Mouse (Mus musculus): ENCODE results near the gene Bola3. TPM values are rescaled to one million over a fixed set of nuclear protein-coding genes. Genes with fewer than 3 reads are reported as not detected.
"Not testable (repeated sequence)": the region's sequence is repeated elsewhere in the genome, so short reads cannot be mapped to it uniquely, and the experiment has no call there.

Gene Bola3
- total RNA-seq, 2 experiments from 2014 or later = 35.5 to 36.3 TPM

GRCm38 (mm10) chr6:83345285-83345684, 3.7 kb upstream of the Bola3 start:
- not testable (repeated sequence) for DNase-seq (ENCODE audit: low spot score in 2 of 2)

GRCm38 (mm10) chr6:83347916-83348315, 1.0 kb upstream of the Bola3 start:
- no peak for DNase-seq (ENCODE audit: low spot score in 2 of 2)

- DNase-seq (ENCODE audit: low spot score in 2 of 2) = peak; percentile 88 to 92
Measured at GRCm38 (mm10) chr6:83349274-83349958, 469 bp downstream of the Bola3 start.

GRCm38 (mm10) chr6:83350172-83350571, 1.2 kb downstream of the Bola3 start:
- no peak for DNase-seq (ENCODE audit: low spot score in 2 of 2)

- DNase-seq (ENCODE audit: low spot score in 2 of 2) = no peak
Measured at GRCm38 (mm10) chr6:83350851-83351405, 2.0 kb downstream of the Bola3 start.

GRCm38 (mm10) chr6:83351490-83352160, 2.7 kb downstream of the Bola3 start:
- no peak for DNase-seq (ENCODE audit: low spot score in 2 of 2)

- no peak for DNase-seq (ENCODE audit: low spot score in 2 of 2)
Measured at GRCm38 (mm10) chr6:83352666-83353410, 3.9 kb downstream of the Bola3 start.

- DNase-seq (ENCODE audit: low spot score in 2 of 2) = no peak
Measured at GRCm38 (mm10) chr6:83354856-83355781, 6.2 kb downstream of the Bola3 start.

GRCm38 (mm10) chr6:83356569-83357138, 7.7 kb downstream of the Bola3 start:
- peak; percentile 92 for DNase-seq (ENCODE audit: low spot score in 2 of 2)

- no peak for DNase-seq (ENCODE audit: low spot score in 2 of 2)
Measured at GRCm38 (mm10) chr6:83357436-83357835, 8.5 kb downstream of the Bola3 start.

GRCm38 (mm10) chr6:83361523-83362248, 12.7 kb downstream of the Bola3 start:
- DNase-seq (ENCODE audit: low spot score in 2 of 2) = no peak

- DNase-seq (ENCODE audit: low spot score in 2 of 2) = no peak
Measured at GRCm38 (mm10) chr6:83363075-83363474, 14.1 kb downstream of the Bola3 start.

- DNase-seq (ENCODE audit: low spot score in 2 of 2) = no peak
Measured at GRCm38 (mm10) chr6:83370316-83370965, 21.5 kb downstream of the Bola3 start.

GRCm38 (mm10) chr6:83371350-83371749, 22.4 kb downstream of the Bola3 start:
- no peak for DNase-seq (ENCODE audit: low spot score in 2 of 2)

GRCm38 (mm10) chr6:83373704-83374300, 24.9 kb downstream of the Bola3 start:
- DNase-seq (ENCODE audit: low spot score in 2 of 2) = no peak

- no peak for DNase-seq (ENCODE audit: low spot score in 2 of 2)
Measured at GRCm38 (mm10) chr6:83381510-83382491, 32.9 kb downstream of the Bola3 start.

GRCm38 (mm10) chr6:83385569-83386090, 36.7 kb downstream of the Bola3 start:
- no peak for DNase-seq (ENCODE audit: low spot score in 2 of 2)
